Mouse (Mus musculus) myocyte (in vitro differentiated cells): Measurements from ENCODE around the gene Frs2. TPM values are rescaled to one million over a fixed set of nuclear protein-coding genes. Genes with fewer than 3 reads are reported as not detected.

Experiments used
- H3K27me3 ChIP-seq: one replicate; pipeline ENCODE4 v1.6.1; 2011; ENCODE audit not compliant: control insufficient read depth, insufficient read depth, insufficient read length
- H3K36me3 ChIP-seq: one replicate; pipeline ENCODE4 v1.6.1; 2011; ENCODE audit not compliant: control insufficient read depth, insufficient read depth
- H3K4me2 ChIP-seq: one replicate; pipeline ENCODE4 v1.6.1; 2011; ENCODE audit warnings: low read depth, control low read depth
- H3K4me3 ChIP-seq: one replicate; pipeline ENCODE4 v1.5.1; 2011; ENCODE audit warnings: mild to moderate bottlenecking, control low read depth, moderate library complexity
- H3K79me2 ChIP-seq: one replicate; pipeline ENCODE4 v1.6.1; 2011; ENCODE audit not compliant: control insufficient read depth, insufficient read depth
- H3ac ChIP-seq: one replicate; pipeline ENCODE4 v1.6.1; 2011; ENCODE audit not compliant: control insufficient read depth, insufficient read length
- CEBPB ChIP-seq: IDR thresholded peaks from 2 replicates; pipeline ENCODE4 v1.6.1; 2011; ENCODE audit warnings: mild to moderate bottlenecking, moderate library complexity; ENCODE audit not compliant: poor library complexity, insufficient read depth, severe bottlenecking
- E2F4 ChIP-seq: IDR thresholded peaks from one replicate; pipeline ENCODE4 v1.6.1; 2011; ENCODE audit warnings: mild to moderate bottlenecking, control low read depth, moderate library complexity; ENCODE audit not compliant: insufficient read depth
- MAX ChIP-seq: IDR thresholded peaks from one replicate; pipeline ENCODE4 v1.6.1; 2011; ENCODE audit warnings: low read depth, mild to moderate bottlenecking, control low read depth
- MYOD1 ChIP-seq, 3 experiments: IDR thresholded peaks; one replicate each; pipeline ENCODE4 v1.6.1; 2011; ENCODE audit warnings: control low read depth in 2 of 3, low read depth in 2 of 3, mild to moderate bottlenecking in 2 of 3, moderate library complexity in 1 of 3; ENCODE audit not compliant: insufficient read length in 2 of 3, control insufficient read depth in 1 of 3
- MYOG ChIP-seq, 3 experiments: IDR thresholded peaks; one replicate each; pipeline ENCODE4 v1.6.1; 2011; ENCODE audit warnings: control low read depth in 2 of 3, low read depth in 2 of 3, mild to moderate bottlenecking in 2 of 3; ENCODE audit not compliant: insufficient read length in 2 of 3, control insufficient read depth in 1 of 3, insufficient read depth in 1 of 3
- POLR2A ChIP-seq: IDR thresholded peaks from one replicate; pipeline ENCODE4 v1.6.1; 2011; ENCODE audit warnings: low read depth, mild to moderate bottlenecking, control low read depth, moderate library complexity; ENCODE audit not compliant: insufficient read length
- POLR2AphosphoS2 ChIP-seq: IDR thresholded peaks from one replicate; pipeline ENCODE4 v1.6.1; 2011; ENCODE audit warnings: low read depth, control low read depth; ENCODE audit not compliant: insufficient read length
- REST ChIP-seq: IDR thresholded peaks from one replicate; pipeline ENCODE4 v1.6.1; 2011; ENCODE audit warnings: mild to moderate bottlenecking, control low read depth, moderate library complexity; ENCODE audit not compliant: insufficient read depth, insufficient read length
- SRF ChIP-seq: IDR thresholded peaks from one replicate; pipeline ENCODE4 v1.6.1; 2011; ENCODE audit warnings: low read depth; ENCODE audit not compliant: control insufficient read depth, insufficient read length
- TCF12 ChIP-seq: IDR thresholded peaks from one replicate; pipeline ENCODE4 v1.6.1; 2011; ENCODE audit warnings: mild to moderate bottlenecking, control low read depth; ENCODE audit not compliant: poor library complexity, insufficient read depth, severe bottlenecking
- TCF3 ChIP-seq: IDR thresholded peaks from one replicate; pipeline ENCODE4 v1.6.1; 2011; ENCODE audit warnings: low read depth, control low read depth; ENCODE audit not compliant: insufficient read length
- USF1 ChIP-seq: IDR thresholded peaks from one replicate; pipeline ENCODE4 v1.6.1; 2011; ENCODE audit warnings: low read depth, mild to moderate bottlenecking, control low read depth, moderate library complexity
- polyA plus RNA-seq: library from polyadenylated mRNA; unstranded; fragments of >200 nt; fragmentation: generic; extraction: Trizol; gene quantifications from one replicate; pipeline ENCODE4 v1.2.1, GENCODE M21; 2012; ENCODE audit warnings: missing spikeins

Gene Frs2
- polyA plus RNA-seq, 1 experiment = 6.6 TPM

GRCm38 (mm10) chr10:117097116-117097698 is 51.1 kb downstream of the Frs2 start:
- Histone ChIP-seq H3K4me2 (no peak overlapping the region), H3K4me3 (no peak overlapping the region), H3K36me3 (no peaks in the 10 kb centered on the region), H3K79me2 (peaks cover 59% of the 10 kb centered on the region), H3K27me3 (no peaks in the 10 kb centered on the region), H3ac (no peak overlapping the region)
- no peak for TF ChIP-seq SRF
- no peak for TF ChIP-seq USF1
- TF ChIP-seq CEBPB = no peak
- TF ChIP-seq MYOD1 (IDR thresholded peaks at IDR 0.05; ENCODE audit: control insufficient read depth in 1 of 3, insufficient read length in 2 of 3, low read depth in 2 of 3) = no peak
- no peak for TF ChIP-seq REST
- TF ChIP-seq MYOG (IDR thresholded peaks at IDR 0.05; ENCODE audit: control insufficient read depth in 1 of 3, insufficient read depth in 1 of 3, insufficient read length in 2 of 3, low read depth in 2 of 3) = no peak
- TF ChIP-seq TCF12 = no peak
- no peak for TF ChIP-seq POLR2AphosphoS2
- no peak for TF ChIP-seq TCF3
- no peak for TF ChIP-seq MAX
- no peak for TF ChIP-seq E2F4
- no peak for TF ChIP-seq POLR2A

- peaks cover 54% of the 10 kb centered on the region for H3K79me2 ChIP-seq
- no peak overlapping the region for H3ac ChIP-seq
- H3K4me2 ChIP-seq = no peak overlapping the region
- H3K4me3 ChIP-seq = no peak overlapping the region
- no peaks in the 10 kb centered on the region for H3K36me3 ChIP-seq
- H3K27me3 ChIP-seq = no peaks in the 10 kb centered on the region
- TF ChIP-seq MYOG (IDR thresholded peaks at IDR 0.05; ENCODE audit: control insufficient read depth in 1 of 3, insufficient read depth in 1 of 3, insufficient read length in 2 of 3, low read depth in 2 of 3) (no peak), REST (no peak), POLR2A (no peak), SRF (no peak), CEBPB (no peak), E2F4 (no peak), POLR2AphosphoS2 (no peak)
Measured at GRCm38 (mm10) chr10:117096096-117096495, 52.2 kb downstream of the Frs2 start.

- Histone ChIP-seq H3K4me3 (no peak overlapping the region), H3K36me3 (peaks cover 5% of the 10 kb centered on the region), H3K4me2 (no peak overlapping the region), H3K79me2 (peaks cover 45% of the 10 kb centered on the region), H3K27me3 (no peaks in the 10 kb centered on the region), H3ac (no peak overlapping the region)
- no peak for TF ChIP-seq TCF12
- TF ChIP-seq MAX = no peak
- no peak for TF ChIP-seq REST
Measured at GRCm38 (mm10) chr10:117094504-117095329, 53.6 kb downstream of the Frs2 start.

- H3K27me3 ChIP-seq = no peaks in the 10 kb centered on the region
- H3ac ChIP-seq = no peak overlapping the region
- peaks cover 11% of the 10 kb centered on the region for H3K79me2 ChIP-seq
- no peak overlapping the region for H3K4me2 ChIP-seq
- TF ChIP-seq TCF3 = no peak
- TF ChIP-seq POLR2A = no peak
- no peak for TF ChIP-seq SRF
- no peak for TF ChIP-seq REST
- no peak for TF ChIP-seq E2F4
- TF ChIP-seq MYOD1 (IDR thresholded peaks at IDR 0.05; ENCODE audit: control insufficient read depth in 1 of 3, insufficient read length in 2 of 3, low read depth in 2 of 3) = no peak
- TF ChIP-seq USF1 = no peak
- TF ChIP-seq CEBPB = no peak
- no peak for TF ChIP-seq MYOG (IDR thresholded peaks at IDR 0.05; ENCODE audit: control insufficient read depth in 1 of 3, insufficient read depth in 1 of 3, insufficient read length in 2 of 3, low read depth in 2 of 3)
- no peak for TF ChIP-seq POLR2AphosphoS2
- no peak for TF ChIP-seq MAX
- TF ChIP-seq TCF12 = no peak
- no peak overlapping the region for H3K4me3 ChIP-seq
- H3K36me3 ChIP-seq = peaks cover 8% of the 10 kb centered on the region
Measured at GRCm38 (mm10) chr10:117089628-117090027, 58.7 kb downstream of the Frs2 start.
